Mouse (Mus musculus) hindbrain, postnatal 0 days (tissue): Measurements from ENCODE around the gene Zfp691. TPM values are rescaled to one million over a fixed set of nuclear protein-coding genes. Genes with fewer than 3 reads are reported as not detected.

Experiments used
- ATAC-seq: fragments of 200-750 bp; cut with Nextera tagmentation; 2 replicates; pipeline ENCODE4 v1.8.0; 2017; ENCODE audit warnings: mild to moderate bottlenecking, moderate TSS enrichment, moderate library complexity
- DNase-seq: peaks from one replicate; pipeline ENCODE4 v3.0.0-alpha.2; 2015; ENCODE audit warnings: low spot score
- H3K27ac ChIP-seq: fragments of 300-500 bp; sonication (generic); 2 replicates; pipeline ENCODE4 v1.5.1; 2014; ENCODE audit warnings: mild to moderate bottlenecking
- H3K27me3 ChIP-seq: fragments of 300-500 bp; sonication (generic); 2 replicates; pipeline ENCODE4 v1.6.1; 2014; ENCODE audit warnings: low read length, mixed read lengths; ENCODE audit not compliant: insufficient read depth
- H3K36me3 ChIP-seq: fragments of 300-500 bp; sonication (generic); 2 replicates; pipeline ENCODE4 v1.6.1; 2014; ENCODE audit warnings: low read length, mixed read lengths; ENCODE audit not compliant: insufficient read depth
- H3K4me1 ChIP-seq: fragments of 300-500 bp; sonication (generic); 2 replicates; pipeline ENCODE4 v1.6.1; 2014; ENCODE audit warnings: antibody characterized with exemption, low read length, mixed read lengths; ENCODE audit not compliant: insufficient read depth
- H3K4me2 ChIP-seq: fragments of 300-500 bp; sonication (generic); 2 replicates; pipeline ENCODE4 v1.6.1; 2014; ENCODE audit warnings: low read depth, mild to moderate bottlenecking, low read length, moderate library complexity, mixed read lengths
- H3K4me3 ChIP-seq: fragments of 300-500 bp; sonication (generic); 2 replicates; pipeline ENCODE4 v1.5.1; 2014; ENCODE audit warnings: low read length
- H3K9ac ChIP-seq: fragments of 300-500 bp; sonication (generic); replicated peaks from 2 replicates; pipeline ENCODE4 v1.6.1; 2014; ENCODE audit warnings: mild to moderate bottlenecking, low read length, moderate library complexity, mixed read lengths
- H3K9me3 ChIP-seq: fragments of 300-500 bp; sonication (generic); 2 replicates; pipeline ENCODE4 v1.6.1; 2016; ENCODE audit warnings: low read length, mixed read lengths
- CTCF ChIP-seq: IDR thresholded peaks from 2 replicates; pipeline ENCODE4 v1.5.1; 2016; ENCODE audit warnings: antibody characterized with exemption, control low read depth, low read depth
- WGBS: fragments of 180-500 bp; shearing (Covaris S2); extraction: QIAGEN DNeasy Blood & Tissue Kit; methylation state at CpG from one replicate; pipeline ENCODE4 v1.1.7; 2014; 5-methylcytosine and 5-hydroxymethylcytosine counted together
- polyA plus RNA-seq: library from polyadenylated mRNA; unstranded; fragments of >200 nt; fragmentation: Nextera tagmentation; extraction: Ambion mirVana; gene quantifications from 2 replicates; pipeline ENCODE4 v1.2.1, GENCODE M21; 2015
- total RNA-seq: library from RNA; depleted of rRNA; stranded (reverse); fragments of >200 nt; gene quantifications from 2 replicates; pipeline ENCODE4 v1.2.3, GENCODE M21; 2014

Gene Zfp691
- total and polyA plus RNA-seq, 2 experiments from 2014 or later: 3.6 to 198 TPM

GRCm38 (mm10) chr4:119189392-119189791 is 15.4 kb upstream of the Zfp691 start:
- ATAC-seq (no peak), DNase-seq (no peak)
- Histone ChIP-seq H3K4me3 (no peak overlapping the region), H3K4me2 (no peak overlapping the region), H3K27ac (no peak overlapping the region), H3K36me3 (no peaks in the 10 kb centered on the region), H3K9ac (no peak overlapping the region), H3K4me1 (no peaks in the 10 kb centered on the region), H3K9me3 (no peaks in the 10 kb centered on the region), H3K27me3 (no peaks in the 10 kb centered on the region)
- TF ChIP-seq CTCF: no peak
- WGBS: 31% methylated on average over 6 of the region's 6 CpGs

- Histone ChIP-seq H3K36me3 (no peaks in the 10 kb centered on the region), H3K4me1 (no peaks in the 10 kb centered on the region), H3K9me3 (no peaks in the 10 kb centered on the region), H3K4me2 (no peak overlapping the region), H3K27ac (no peak overlapping the region), H3K4me3 (no peak overlapping the region), H3K9ac (no peak overlapping the region), H3K27me3 (no peaks in the 10 kb centered on the region)
- WGBS: 52% methylated on average over 11 of the region's 11 CpGs
- TF ChIP-seq CTCF: peak; percentile 67
- ATAC-seq: 0 out of 2 replicates have a peak, but pooled peaks have one; percentile 43
- DNase-seq: peak; percentile 34
Observed at GRCm38 (mm10) chr4:119188060-119188785, 14.2 kb upstream of the Zfp691 start.

GRCm38 (mm10) chr4:119185771-119186170 is 11.8 kb upstream of the Zfp691 start:
- Histone ChIP-seq H3K4me1 (no peaks in the 10 kb centered on the region), H3K4me3 (no peak overlapping the region), H3K9me3 (no peaks in the 10 kb centered on the region), H3K9ac (no peak overlapping the region), H3K27ac (no peak overlapping the region), H3K36me3 (no peaks in the 10 kb centered on the region), H3K4me2 (no peak overlapping the region), H3K27me3 (no peaks in the 10 kb centered on the region)
- ATAC-seq (no peak), DNase-seq (no peak)
- TF ChIP-seq CTCF: no peak
- 79% methylated on average over 4 of the region's 4 CpGs for WGBS

- Histone ChIP-seq H3K9ac (no peak overlapping the region), H3K27ac (no peak overlapping the region), H3K36me3 (no peaks in the 10 kb centered on the region), H3K4me3 (no peak overlapping the region), H3K27me3 (no peaks in the 10 kb centered on the region), H3K9me3 (no peaks in the 10 kb centered on the region), H3K4me1 (no peaks in the 10 kb centered on the region), H3K4me2 (no peak overlapping the region)
- WGBS: 41% methylated on average over 1 of the region's 1 CpGs
- ATAC-seq (peak; percentile 58; the same call in 1 of the 2 replicates), DNase-seq (peak; percentile 18)
- no peak for TF ChIP-seq CTCF
Observed at GRCm38 (mm10) chr4:119183525-119183924, 9.5 kb upstream of the Zfp691 start.

GRCm38 (mm10) chr4:119181456-119181855 is 7.5 kb upstream of the Zfp691 start:
- DNase-seq (no peak), ATAC-seq (no peak)
- H3K4me1 ChIP-seq: no peaks in the 10 kb centered on the region
- H3K4me2 ChIP-seq: no peak overlapping the region
- H3K9me3 ChIP-seq: no peaks in the 10 kb centered on the region
- no peaks in the 10 kb centered on the region for H3K27me3 ChIP-seq
- no peak overlapping the region for H3K27ac ChIP-seq
- H3K9ac ChIP-seq: no peak overlapping the region
- H3K36me3 ChIP-seq: no peaks in the 10 kb centered on the region
- no peak overlapping the region for H3K4me3 ChIP-seq
- 90% methylated on average over 9 of the region's 9 CpGs for WGBS
- TF ChIP-seq CTCF: no peak

GRCm38 (mm10) chr4:119180133-119180707 is 6.2 kb upstream of the Zfp691 start:
- Histone ChIP-seq H3K4me1 (no peaks in the 10 kb centered on the region), H3K9me3 (no peaks in the 10 kb centered on the region), H3K27ac (no peak overlapping the region), H3K4me3 (no peak overlapping the region), H3K36me3 (no peaks in the 10 kb centered on the region), H3K27me3 (no peaks in the 10 kb centered on the region), H3K4me2 (no peak overlapping the region), H3K9ac (no peak overlapping the region)
- ATAC-seq: no peak
- no peak for DNase-seq
- 53% methylated on average over 4 of the region's 4 CpGs for WGBS
- TF ChIP-seq CTCF: peak; percentile 26

- H3K36me3 ChIP-seq: no peaks in the 10 kb centered on the region
- no peak overlapping the region for H3K9ac ChIP-seq
- H3K9me3 ChIP-seq: no peaks in the 10 kb centered on the region
- no peak for TF ChIP-seq CTCF
- no peaks in the 10 kb centered on the region for H3K27me3 ChIP-seq
- WGBS: 74% methylated on average over 18 of the region's 18 CpGs
- H3K4me2 ChIP-seq: no peak overlapping the region
- H3K27ac ChIP-seq: no peak overlapping the region
- DNase-seq (no peak), ATAC-seq (no peak)
- 0 out of 2 replicates have a peak, but pooled peaks cover 1% of the 10 kb centered on the region for H3K4me1 ChIP-seq
- no peak overlapping the region for H3K4me3 ChIP-seq
Observed at GRCm38 (mm10) chr4:119178331-119178730, 4.3 kb upstream of the Zfp691 start.
